Mouse (Mus musculus) stomach, postnatal 0 days (tissue): ENCODE data around the gene Itm2c.

ENCODE experiments used
- CTCF ChIP-seq: IDR thresholded peaks from 2 replicates; pipeline ENCODE4 v1.5.1; 2016; ENCODE audit warnings: antibody characterized with exemption, low read depth, mild to moderate bottlenecking, moderate library complexity
- EP300 ChIP-seq: optimal IDR thresholded peaks from 2 replicates; pipeline ENCODE3; 2016; ENCODE audit warnings: antibody characterized with exemption

DNA sequence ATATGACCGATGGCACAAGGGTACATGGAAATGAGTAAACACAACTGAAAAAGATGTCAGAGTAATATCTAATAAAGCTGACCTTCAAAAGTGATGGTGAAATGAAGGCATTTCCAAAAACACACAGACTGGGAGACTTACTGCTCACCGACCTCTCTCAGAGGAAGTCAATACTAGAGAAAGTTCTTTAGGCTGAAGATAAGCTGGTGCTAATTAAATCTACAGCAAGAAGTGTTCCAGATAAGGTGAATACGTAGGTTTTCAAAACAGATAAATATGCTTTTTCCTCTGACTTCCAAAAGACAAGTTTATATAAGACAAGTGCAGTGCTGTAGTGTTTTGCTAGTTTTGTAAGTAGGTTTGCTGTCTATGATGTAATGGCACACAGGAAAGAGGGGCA lies 37.8 kb upstream of the Itm2c start:
- TF ChIP-seq CTCF (no peak), EP300 (no peak)
